Mouse (Mus musculus) MEL (cell line): ENCODE results near the gene Elf3. TPM values are rescaled to one million over a fixed set of nuclear protein-coding genes. Genes with fewer than 3 reads are reported as not detected.
A peak's percentile ranks its signal among the peaks of the same experiment; 100 is the strongest.
"Not testable (repeated sequence)": the region's sequence is repeated elsewhere in the genome, so short reads cannot be mapped to it uniquely, and the experiment has no call there.

Experiments used
- DNase-seq: peaks from one replicate; pipeline ENCODE4 v3.0.0; 2011; ENCODE audit warnings: low read depth, low spot score
- H3K27ac ChIP-seq: 2 replicates; pipeline ENCODE4 v1.5.1; 2012; ENCODE audit warnings: low read depth, mild to moderate bottlenecking, control low read depth, low read length, moderate library complexity; ENCODE audit not compliant: control insufficient read depth
- H3K27me3 ChIP-seq, 2 experiments: fragments of 150-350 bp in 1 of 2; sonication (generic) in 1 of 2; 2 replicates each; pipeline ENCODE4 v1.6.1; 2012; ENCODE audit warnings: low read length in 2 of 2, mild to moderate bottlenecking in 2 of 2, improper control_type of control experiment in 1 of 2, moderate library complexity in 1 of 2; ENCODE audit not compliant: insufficient read depth in 2 of 2, control insufficient read depth in 1 of 2
- H3K36me3 ChIP-seq, 2 experiments: 2 replicates each; pipeline ENCODE4 v1.6.1; 2012 to 2014; ENCODE audit warnings: low read length in 2 of 2, improper control_type of control experiment in 1 of 2, inconsistent platforms in 1 of 2, mild to moderate bottlenecking in 1 of 2; ENCODE audit not compliant: insufficient read depth in 2 of 2, control insufficient read depth in 1 of 2
- H3K4me1 ChIP-seq, 2 experiments: fragments of 150-350 bp in 1 of 2; sonication (generic) in 1 of 2; 2 replicates each; pipeline ENCODE4 v1.6.1; 2012; ENCODE audit warnings: low read length in 2 of 2, improper control_type of control experiment in 1 of 2, mild to moderate bottlenecking in 1 of 2; ENCODE audit not compliant: insufficient read depth in 2 of 2, control insufficient read depth in 1 of 2
- H3K4me3 ChIP-seq, 2 experiments: fragments of 150-350 bp in 1 of 2; sonication (generic) in 1 of 2; 2 replicates each; pipeline ENCODE4 v1.5.1; 2012; ENCODE audit warnings: low read depth in 2 of 2, low read length in 2 of 2, mild to moderate bottlenecking in 2 of 2, moderate library complexity in 2 of 2, control low read depth in 1 of 2, improper control_type of control experiment in 1 of 2; ENCODE audit not compliant: control insufficient read depth in 1 of 2, insufficient read depth in 1 of 2
- H3K79me2 ChIP-seq: 2 replicates; pipeline ENCODE4 v1.6.1; 2012; ENCODE audit warnings: mild to moderate bottlenecking, low read length, moderate library complexity; ENCODE audit not compliant: control insufficient read depth, poor library complexity, insufficient read depth
- H3K9ac ChIP-seq: 2 replicates; pipeline ENCODE4 v1.6.1; 2012; ENCODE audit warnings: low read depth, mild to moderate bottlenecking, control low read depth, low read length, moderate library complexity; ENCODE audit not compliant: control insufficient read depth, poor library complexity, severe bottlenecking
- H3K9me3 ChIP-seq: fragments of 150-350 bp; sonication (generic); replicated peaks from 2 replicates; pipeline ENCODE4 v1.6.1; 2012; ENCODE audit warnings: mild to moderate bottlenecking, low read length, improper control_type of control experiment, moderate library complexity; ENCODE audit not compliant: insufficient read depth
- ELF1 ChIP-seq: IDR thresholded peaks from 2 replicates; pipeline ENCODE4 v1.6.1; 2014; ENCODE audit warnings: low read depth, mild to moderate bottlenecking, inconsistent platforms, low read length, improper control_type of control experiment, moderate library complexity
- EP300 ChIP-seq, 2 experiments: IDR thresholded peaks; 2 replicates each; pipeline ENCODE4 v1.6.1; 2011; ENCODE audit warnings: improper control_type of control experiment in 2 of 2, low read length in 2 of 2, low read depth in 1 of 2, mild to moderate bottlenecking in 1 of 2
- GATA1 ChIP-seq: IDR thresholded peaks from 2 replicates; pipeline ENCODE4 v1.6.1; 2011; ENCODE audit warnings: low read depth, low read length, improper control_type of control experiment
- KAT2A ChIP-seq: conservative IDR thresholded peaks from 2 replicates; pipeline ENCODE4 v1.6.1; 2012; ENCODE audit warnings: low read depth, low read length, improper control_type of control experiment, inconsistent platforms
- MYB ChIP-seq: IDR thresholded peaks from 2 replicates; pipeline ENCODE4 v1.6.1; 2011; ENCODE audit warnings: mild to moderate bottlenecking, low read depth, low read length, improper control_type of control experiment
- NRF1 ChIP-seq: IDR thresholded peaks from 2 replicates; pipeline ENCODE4 v1.6.1; 2014; ENCODE audit warnings: low read depth, mild to moderate bottlenecking, inconsistent platforms, low read length, improper control_type of control experiment, moderate library complexity; ENCODE audit not compliant: poor library complexity, insufficient read depth, severe bottlenecking
- SMC3 ChIP-seq: IDR thresholded peaks from 2 replicates; pipeline ENCODE4 v1.6.1; 2011; ENCODE audit warnings: low read depth, low read length, improper control_type of control experiment
- TBP ChIP-seq: IDR thresholded peaks from 2 replicates; pipeline ENCODE4 v1.8.0; 2011; ENCODE audit warnings: low read depth, low read length, improper control_type of control experiment
- UBTF ChIP-seq: IDR thresholded peaks from 2 replicates; pipeline ENCODE4 v1.6.1; 2012; ENCODE audit warnings: low read depth, mild to moderate bottlenecking, inconsistent platforms, low read length, improper control_type of control experiment, moderate library complexity, borderline replicate concordance; ENCODE audit not compliant: insufficient read depth
- USF1 ChIP-seq: IDR thresholded peaks from 2 replicates; pipeline ENCODE4 v1.6.1; 2014; ENCODE audit warnings: low read depth, mild to moderate bottlenecking, inconsistent platforms, low read length, improper control_type of control experiment, moderate library complexity
- ZC3H11A ChIP-seq: IDR thresholded peaks from 2 replicates; pipeline ENCODE4 v1.6.1; 2012; ENCODE audit warnings: low read depth, mild to moderate bottlenecking, inconsistent platforms, low read length, improper control_type of control experiment
- polyA plus RNA-seq, 2 experiments: library from polyadenylated mRNA; stranded (reverse) in 1 of 2; unstranded in 1 of 2; fragments of >175 nt in 1 of 2; fragments of >200 nt in 1 of 2; gene quantifications; 2 replicates each; pipeline versions ENCODE4 v1.2.1 to v1.2.4; 2012; ENCODE audit warnings: low replicate concordance in 2 of 2, low read depth in 1 of 2; ENCODE audit not compliant: insufficient read length in 2 of 2, insufficient read depth in 1 of 2, missing spikeins in 1 of 2
- total RNA-seq: library from RNA; depleted of rRNA; stranded (reverse); fragments of 300-350 nt; gene quantifications from 2 replicates; pipeline ENCODE4 v1.2.3, GENCODE M21; 2012

The Elf3 gene
- total and polyA plus RNA-seq, 3 experiments, result not detected

DNA sequence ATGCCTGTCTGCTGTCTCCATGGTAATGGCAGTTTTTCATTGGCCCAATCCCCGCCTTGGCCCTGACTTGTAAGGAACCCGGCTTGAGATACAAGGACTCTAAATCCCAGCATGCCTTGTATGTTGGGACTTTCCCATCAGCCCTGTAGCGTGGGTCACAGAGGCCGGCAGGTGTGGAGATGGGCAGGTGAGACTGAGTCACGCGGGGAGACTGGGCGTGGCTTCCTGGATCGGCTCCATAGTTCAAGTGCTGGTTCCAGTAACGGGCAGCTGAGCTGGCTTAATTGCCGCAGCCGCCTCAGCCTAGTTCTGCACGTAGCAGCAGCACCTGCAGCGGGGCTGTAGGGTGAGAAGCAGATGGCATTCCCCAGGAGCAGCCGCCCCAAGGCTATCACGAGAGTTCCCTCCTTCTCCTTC, 9.9 kb downstream of the Elf3 start:
- H3K9ac ChIP-seq, result no peak overlapping the region

DNA sequence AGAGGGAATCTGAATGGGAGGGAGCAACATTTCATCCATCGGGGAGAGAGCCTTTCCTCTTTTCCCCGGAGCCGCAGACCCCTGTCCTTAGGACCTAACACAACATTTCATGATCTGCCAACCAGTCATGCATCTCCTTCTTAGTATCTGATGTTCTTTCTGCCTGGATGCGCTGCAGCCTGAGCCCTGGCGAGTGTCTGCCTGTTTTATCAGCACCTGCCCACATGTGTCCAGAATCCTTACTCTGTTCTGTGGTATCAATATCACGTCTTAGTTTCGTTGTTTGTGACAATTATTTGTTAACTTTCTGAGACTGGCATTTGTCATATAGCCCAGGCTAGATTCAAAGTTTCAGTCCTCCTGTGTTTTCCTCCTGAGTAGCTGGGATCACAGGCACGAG, 14.4 kb downstream of the Elf3 start:
- H3K4me3 ChIP-seq, result no peak overlapping the region
- H3K36me3 ChIP-seq, result no peaks in the 10 kb centered on the region
- H3K27me3 ChIP-seq, result no peaks in the 10 kb centered on the region
- H3K79me2 ChIP-seq, result no peaks in the 10 kb centered on the region
- TF ChIP-seq NRF1 (no peak), EP300 (IDR thresholded peaks at IDR 0.05; ENCODE audit: low read depth in 1 of 2, low read length in 2 of 2) (no peak), MYB (no peak)
- no peak for DNase-seq
- no peak overlapping the region for H3K9ac ChIP-seq
- 0 out of 4 replicates have a peak, but pooled peaks cover 0 to 5% of the 10 kb centered on the region in 2 experiments for H3K4me1 ChIP-seq
- H3K9me3 ChIP-seq, result 0 out of 2 replicates have a peak, but pooled peaks cover 2% of the 10 kb centered on the region
- H3K27ac ChIP-seq, result no peak overlapping the region

More for the DNA sequence above, 9.9 kb downstream of the Elf3 start:
- Histone ChIP-seq H3K79me2 (no peaks in the 10 kb centered on the region), H3K27me3 (no peaks in the 10 kb centered on the region), H3K27ac (no peak overlapping the region), H3K4me1 (peaks cover 7 to 32% of the 10 kb centered on the region in 2 experiments), H3K36me3 (peaks cover 0 to 19% of the 10 kb centered on the region in 2 experiments; a peak in 2 of 4 replicates), H3K9me3 (no peaks in the 10 kb centered on the region), H3K4me3 (no peak overlapping the region)
- TF ChIP-seq UBTF, result no peak
- TF ChIP-seq USF1, result no peak
- TF ChIP-seq SMC3, result no peak
- no peak for TF ChIP-seq TBP
- no peak for TF ChIP-seq KAT2A
- TF ChIP-seq ZC3H11A, result no peak
- no peak for TF ChIP-seq MYB
- no peak for TF ChIP-seq ELF1
- DNase-seq, result no peak

DNA sequence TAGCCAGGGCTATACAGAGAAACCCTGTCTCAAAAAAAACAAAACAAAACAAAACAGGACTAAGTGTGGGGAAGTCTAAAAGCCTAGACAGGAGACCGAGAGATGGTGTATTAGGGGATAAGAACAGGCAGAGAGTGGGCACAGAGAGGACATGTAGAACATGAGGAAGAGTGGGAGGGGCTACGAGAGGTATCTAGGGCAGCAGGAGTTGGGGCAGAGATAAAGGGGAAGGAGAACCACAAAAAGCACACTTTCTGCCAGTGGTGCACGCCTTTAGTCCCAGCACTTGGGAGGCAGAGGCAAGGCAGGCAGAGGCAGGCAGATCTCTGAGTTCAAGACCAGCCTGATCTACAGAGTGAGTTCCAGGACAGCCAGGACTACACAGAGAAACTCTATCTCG, 18.2 kb downstream of the Elf3 start:
- H3K9ac ChIP-seq, H3K36me3 ChIP-seq, H3K9me3 ChIP-seq, H3K4me3 ChIP-seq, H3K27me3 ChIP-seq, H3K79me2 ChIP-seq, H3K27ac ChIP-seq, H3K4me1 ChIP-seq: not testable (repeated sequence)
- DNase-seq, result peak; percentile 69
- peak; percentile 27; the same call in 1 of the 2 replicates for TF ChIP-seq GATA1
- peak; percentile 96 for TF ChIP-seq TBP
